Mouse (Mus musculus) stomach, postnatal 0 days (tissue): Measurements from ENCODE around the gene Mtmr3.

Source experiments
- CTCF ChIP-seq: IDR thresholded peaks from 2 replicates; pipeline ENCODE4 v1.5.1; 2016; ENCODE audit warnings: antibody characterized with exemption, low read depth, mild to moderate bottlenecking, moderate library complexity
- EP300 ChIP-seq: optimal IDR thresholded peaks from 2 replicates; pipeline ENCODE3; 2016; ENCODE audit warnings: antibody characterized with exemption

DNA sequence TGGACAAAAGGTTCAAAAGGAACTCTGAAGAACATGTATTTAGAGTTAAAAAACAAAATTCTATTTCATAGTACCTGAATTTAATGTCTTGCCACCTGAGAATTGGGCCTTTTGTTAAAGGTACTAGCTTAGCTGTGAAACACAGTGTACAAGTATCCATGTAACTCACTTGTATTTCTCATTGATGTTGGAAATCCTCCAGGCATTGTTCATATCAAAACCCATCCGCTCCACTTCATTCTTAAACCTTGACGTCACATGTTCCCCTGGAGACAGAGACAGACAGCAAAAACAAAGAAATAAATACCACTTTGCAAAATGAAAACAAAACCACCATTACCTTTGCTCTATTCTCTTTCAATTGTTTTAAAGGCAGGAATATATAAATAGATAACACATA is 87.2 kb downstream of the Mtmr3 start:
- no peak for TF ChIP-seq CTCF
- TF ChIP-seq EP300 = no peak
